Mouse (Mus musculus): ENCODE measurements around the gene Fam69a. TPM values are rescaled to one million over a fixed set of nuclear protein-coding genes. Genes with fewer than 3 reads are reported as not detected.
"Not testable (repeated sequence)": the region's sequence is repeated elsewhere in the genome, so short reads cannot be mapped to it uniquely, and the experiment has no call there.

Fam69a gene
- total RNA-seq (2022): 1 to 10 TPM; 4.2 to 6.4 (median 5.3) TPM

- peak; percentile 47 for DNase-seq
Observed at GRCm38 (mm10) chr5:107986967-107987834, at the start of gene Fam69a. Gene Fam69a, minus strand, starts transcription at chr5:107987085.

- DNase-seq: no peak
Observed at GRCm38 (mm10) chr5:108035523-108035922, 48.6 kb upstream of the Fam69a start.

GRCm38 (mm10) chr5:108034194-108034593 lies 47.3 kb upstream of the Fam69a start:
- no peak for DNase-seq

- no peak for DNase-seq
Observed at GRCm38 (mm10) chr5:108031267-108031666, 44.4 kb upstream of the Fam69a start.

GRCm38 (mm10) chr5:108029968-108030367 lies 43.1 kb upstream of the Fam69a start:
- DNase-seq: no peak

- DNase-seq: not testable (repeated sequence)
Observed at GRCm38 (mm10) chr5:108028797-108029536, 42.1 kb upstream of the Fam69a start.

- DNase-seq: no peak
Observed at GRCm38 (mm10) chr5:108028230-108028629, 41.3 kb upstream of the Fam69a start.

GRCm38 (mm10) chr5:108021346-108021745 lies 34.5 kb upstream of the Fam69a start:
- no peak for DNase-seq

GRCm38 (mm10) chr5:108019367-108019766 lies 32.5 kb upstream of the Fam69a start:
- DNase-seq: no peak

- DNase-seq: no peak
Observed at GRCm38 (mm10) chr5:108017232-108017631, 30.3 kb upstream of the Fam69a start.

- peak; percentile 24 for DNase-seq
Observed at GRCm38 (mm10) chr5:108015422-108015821, 28.5 kb upstream of the Fam69a start.

GRCm38 (mm10) chr5:108014173-108014572 lies 27.3 kb upstream of the Fam69a start:
- DNase-seq: no peak

- DNase-seq: no peak
Observed at GRCm38 (mm10) chr5:108009721-108010120, 22.8 kb upstream of the Fam69a start.

GRCm38 (mm10) chr5:108005134-108005533 lies 18.2 kb upstream of the Fam69a start:
- no peak for DNase-seq

GRCm38 (mm10) chr5:108002734-108003133 lies 15.8 kb upstream of the Fam69a start:
- no peak for DNase-seq

GRCm38 (mm10) chr5:108000776-108001548 lies 14.1 kb upstream of the Fam69a start:
- DNase-seq: no peak

- DNase-seq: no peak
Observed at GRCm38 (mm10) chr5:107997717-107998116, 10.8 kb upstream of the Fam69a start.

GRCm38 (mm10) chr5:107995936-107996335 lies 9.1 kb upstream of the Fam69a start:
- peak; percentile 29 for DNase-seq

GRCm38 (mm10) chr5:107987835-107988251 lies 958 bp upstream of the Fam69a start:
- DNase-seq: no peak

GRCm38 (mm10) chr5:107986255-107986966 lies 474 bp downstream of the Fam69a start:
- DNase-seq: peak; percentile 31

GRCm38 (mm10) chr5:107983946-107984345 lies 2.9 kb downstream of the Fam69a start:
- DNase-seq: no peak

GRCm38 (mm10) chr5:107982016-107982415 lies 4.9 kb downstream of the Fam69a start:
- DNase-seq: no peak

Measured in adrenal gland, adult 8-10 months (tissue).